Mouse (Mus musculus) kidney, embryonic 15.5 days (tissue): ENCODE data around the gene Slc1a6. TPM values are rescaled to one million over a fixed set of nuclear protein-coding genes. Genes with fewer than 3 reads are reported as not detected.

Experiments
- ATAC-seq: fragments of 200-750 bp; cut with Nextera tagmentation; replicated peaks from 2 replicates; pipeline ENCODE4 v1.8.0; 2017; ENCODE audit warnings: moderate TSS enrichment; ENCODE audit not compliant: low FRiP score
- H3K27ac ChIP-seq: fragments of 300-500 bp; sonication (generic); 2 replicates; pipeline ENCODE4 v1.5.1; 2015; ENCODE audit warnings: mild to moderate bottlenecking, inconsistent platforms
- H3K27me3 ChIP-seq: fragments of 300-500 bp; sonication (generic); 2 replicates; pipeline ENCODE4 v1.6.1; 2015; ENCODE audit warnings: inconsistent platforms
- H3K36me3 ChIP-seq: fragments of 300-500 bp; sonication (generic); 2 replicates; pipeline ENCODE4 v1.6.1; 2015; ENCODE audit warnings: inconsistent platforms
- H3K4me1 ChIP-seq: fragments of 300-500 bp; sonication (generic); 2 replicates; pipeline ENCODE4 v1.6.1; 2015; ENCODE audit warnings: inconsistent platforms
- H3K4me2 ChIP-seq: fragments of 300-500 bp; sonication (generic); 2 replicates; pipeline ENCODE4 v1.6.1; 2015; ENCODE audit warnings: moderate library complexity, mild to moderate bottlenecking, inconsistent platforms
- H3K4me3 ChIP-seq: fragments of 300-500 bp; sonication (generic); replicated peaks from 2 replicates; pipeline ENCODE4 v1.5.1; 2015; ENCODE audit warnings: mild to moderate bottlenecking, inconsistent platforms
- H3K9ac ChIP-seq: fragments of 300-500 bp; sonication (generic); 2 replicates; pipeline ENCODE4 v1.6.1; 2015; ENCODE audit warnings: mild to moderate bottlenecking, inconsistent platforms
- H3K9me3 ChIP-seq: fragments of 300-500 bp; sonication (generic); replicated peaks from 2 replicates; pipeline ENCODE4 v1.6.1; 2016; ENCODE audit warnings: inconsistent platforms
- WGBS: fragments of 180-500 bp; shearing (Covaris S2); methylation state at CpG from one replicate; pipeline ENCODE4 v1.1.7; 2015; ENCODE audit warnings: mixed read lengths; 5-methylcytosine and 5-hydroxymethylcytosine counted together
- polyA plus RNA-seq: library from polyadenylated mRNA; unstranded; fragments of >200 nt; fragmentation: Nextera tagmentation; extraction: Ambion mirVana; gene quantifications from 2 replicates; pipeline ENCODE4 v1.2.1, GENCODE M21; 2015

Gene Slc1a6
- polyA plus RNA-seq = 0.49 and 0.81 TPM in 2 replicates

GRCm38 (mm10) chr10:78779981-78780651 is at the start of gene Slc1a6:
TSS of gene Slc1a6 (plus strand) at chr10:78780496.
- no peak within 1 kb of the TSS for H3K27ac ChIP-seq
- peak; percentile 76 for ATAC-seq
- H3K27me3 ChIP-seq = peaks cover 8% of the 10 kb centered on the region
- no peaks in the 10 kb centered on the region for H3K9me3 ChIP-seq
- no peaks in the 10 kb centered on the region for H3K36me3 ChIP-seq
- under 1% methylated on average over 39 of the region's 54 CpGs for WGBS
- peak within 1 kb of the TSS; percentile 44 for H3K9ac ChIP-seq
- peak within 1 kb of the TSS; percentile 98 for H3K4me2 ChIP-seq
- peaks cover 11% of the 10 kb centered on the region for H3K4me1 ChIP-seq
- peak within 1 kb of the TSS; percentile 60 for H3K4me3 ChIP-seq

GRCm38 (mm10) chr10:78739821-78740220 is 40.5 kb upstream of the Slc1a6 start:
- Histone ChIP-seq H3K4me1 (no peaks in the 10 kb centered on the region), H3K27me3 (no peaks in the 10 kb centered on the region), H3K9ac (no peak overlapping the region), H3K4me3 (no peak overlapping the region), H3K4me2 (no peak overlapping the region), H3K9me3 (no peaks in the 10 kb centered on the region), H3K36me3 (no peaks in the 10 kb centered on the region), H3K27ac (no peak overlapping the region)
- no peak for ATAC-seq
- 78% methylated on average over 4 of the region's 4 CpGs for WGBS

- peaks cover 10% of the 10 kb centered on the region for H3K4me1 ChIP-seq
- no peak overlapping the region for H3K27ac ChIP-seq
- no peak overlapping the region for H3K9ac ChIP-seq
- no peak overlapping the region for H3K4me3 ChIP-seq
- peaks cover under 1% of the 10 kb centered on the region; the same call in 1 of the 2 replicates for H3K27me3 ChIP-seq
- no peaks in the 10 kb centered on the region for H3K9me3 ChIP-seq
- H3K36me3 ChIP-seq = no peaks in the 10 kb centered on the region
- no peak overlapping the region for H3K4me2 ChIP-seq
- ATAC-seq = no peak
Measured at GRCm38 (mm10) chr10:78743721-78744120, 36.6 kb upstream of the Slc1a6 start.

GRCm38 (mm10) chr10:78745453-78746232 is 34.7 kb upstream of the Slc1a6 start:
- Histone ChIP-seq H3K4me1 (peaks cover 10% of the 10 kb centered on the region), H3K9ac (no peak overlapping the region), H3K4me3 (no peak overlapping the region), H3K36me3 (no peaks in the 10 kb centered on the region), H3K4me2 (no peak overlapping the region), H3K9me3 (no peaks in the 10 kb centered on the region), H3K27ac (no peak overlapping the region), H3K27me3 (peaks cover 4% of the 10 kb centered on the region; the same call in 1 of the 2 replicates)
- ATAC-seq = 0 out of 2 replicates have a peak, but pooled peaks have one; percentile 46
- WGBS = 53% methylated on average over 4 of the region's 4 CpGs

- ATAC-seq = peak; percentile 76
- H3K4me2 ChIP-seq = peak overlapping the region; percentile 69
- no peak overlapping the region for H3K9ac ChIP-seq
- H3K4me1 ChIP-seq = peaks cover 14% of the 10 kb centered on the region
- no peak overlapping the region for H3K27ac ChIP-seq
- no peaks in the 10 kb centered on the region for H3K36me3 ChIP-seq
- H3K4me3 ChIP-seq = peak overlapping the region; percentile 42
- under 1% methylated on average over 27 of the region's 27 CpGs for WGBS
- peaks cover 15% of the 10 kb centered on the region for H3K27me3 ChIP-seq
- no peaks in the 10 kb centered on the region for H3K9me3 ChIP-seq
Measured at GRCm38 (mm10) chr10:78747035-78747721, 33.1 kb upstream of the Slc1a6 start.

- no peak for ATAC-seq
- no peak overlapping the region for H3K9ac ChIP-seq
- no peak overlapping the region for H3K27ac ChIP-seq
- H3K27me3 ChIP-seq = peaks cover 15% of the 10 kb centered on the region
- H3K4me2 ChIP-seq = 0 out of 2 replicates have a peak overlapping the region, but pooled peaks have one; percentile 69
- no peak overlapping the region for H3K4me3 ChIP-seq
- H3K9me3 ChIP-seq = no peaks in the 10 kb centered on the region
- H3K36me3 ChIP-seq = no peaks in the 10 kb centered on the region
- peaks cover 20% of the 10 kb centered on the region for H3K4me1 ChIP-seq
- 75% methylated on average over 13 of the region's 13 CpGs for whole genome bisulfite sequencing
Measured at GRCm38 (mm10) chr10:78748161-78748560, 32.1 kb upstream of the Slc1a6 start.

GRCm38 (mm10) chr10:78748946-78749345 is 31.4 kb upstream of the Slc1a6 start:
- Histone ChIP-seq H3K9me3 (no peaks in the 10 kb centered on the region), H3K9ac (no peak overlapping the region), H3K4me2 (no peak overlapping the region), H3K27me3 (peaks cover 15% of the 10 kb centered on the region), H3K4me1 (peaks cover 20% of the 10 kb centered on the region), H3K36me3 (no peaks in the 10 kb centered on the region), H3K4me3 (no peak overlapping the region), H3K27ac (no peak overlapping the region)
- no peak for ATAC-seq
- WGBS = 86% methylated on average over 6 of the region's 6 CpGs

GRCm38 (mm10) chr10:78752452-78753191 is 27.7 kb upstream of the Slc1a6 start, which contains the start of gene Ccdc105:
TSS of gene Ccdc105 (minus strand) at chr10:78753065.
- H3K4me2 ChIP-seq = peak within 1 kb of the TSS; percentile 92
- 0 out of 2 replicates have a peak within 1 kb of the TSS, but pooled peaks have one; percentile 18 for H3K27ac ChIP-seq
- no peaks in the 10 kb centered on the region for H3K9me3 ChIP-seq
- peak within 1 kb of the TSS; percentile 63 for H3K4me3 ChIP-seq
- H3K4me1 ChIP-seq = peaks cover 12% of the 10 kb centered on the region
- 1% methylated on average over 61 of the region's 61 CpGs for WGBS
- peaks cover 15% of the 10 kb centered on the region for H3K27me3 ChIP-seq
- H3K9ac ChIP-seq = peak within 1 kb of the TSS; percentile 59
- ATAC-seq = peak; percentile 96
- no peaks in the 10 kb centered on the region for H3K36me3 ChIP-seq

GRCm38 (mm10) chr10:78756021-78756420 is 24.3 kb upstream of the Slc1a6 start:
- WGBS = 35% methylated on average over 6 of the region's 6 CpGs

GRCm38 (mm10) chr10:78765570-78765969 is 14.7 kb upstream of the Slc1a6 start:
- H3K4me2 ChIP-seq = no peak overlapping the region
- no peak for ATAC-seq

More at GRCm38 (mm10) chr10:78756021-78756420, 24.3 kb upstream of the Slc1a6 start:
- H3K9ac ChIP-seq = no peak overlapping the region
- H3K4me2 ChIP-seq = no peak overlapping the region
- H3K27ac ChIP-seq = no peak overlapping the region
- no peaks in the 10 kb centered on the region for H3K9me3 ChIP-seq
- H3K36me3 ChIP-seq = no peaks in the 10 kb centered on the region
- peaks cover 8% of the 10 kb centered on the region for H3K27me3 ChIP-seq
- ATAC-seq = no peak
- peaks cover 10% of the 10 kb centered on the region; the same call in 1 of the 2 replicates for H3K4me1 ChIP-seq
- H3K4me3 ChIP-seq = no peak overlapping the region

GRCm38 (mm10) chr10:78775830-78776229 is 4.5 kb upstream of the Slc1a6 start:
- 46% methylated on average over 4 of the region's 4 CpGs for WGBS
- no peak overlapping the region for H3K4me2 ChIP-seq
- no peak overlapping the region for H3K27ac ChIP-seq
- H3K4me3 ChIP-seq = no peak overlapping the region
- H3K36me3 ChIP-seq = no peaks in the 10 kb centered on the region
- no peak overlapping the region for H3K9ac ChIP-seq
- no peak for ATAC-seq
- no peaks in the 10 kb centered on the region for H3K9me3 ChIP-seq
- peaks cover 8% of the 10 kb centered on the region for H3K27me3 ChIP-seq
- H3K4me1 ChIP-seq = peaks cover 11% of the 10 kb centered on the region

More at GRCm38 (mm10) chr10:78765570-78765969, 14.7 kb upstream of the Slc1a6 start:
- Histone ChIP-seq H3K9ac (no peak overlapping the region), H3K4me1 (no peaks in the 10 kb centered on the region), H3K4me3 (no peak overlapping the region), H3K36me3 (no peaks in the 10 kb centered on the region), H3K9me3 (no peaks in the 10 kb centered on the region), H3K27ac (no peak overlapping the region), H3K27me3 (no peaks in the 10 kb centered on the region)
- 82% methylated on average over 1 of the region's 1 CpGs for WGBS
